Mouse (Mus musculus): ENCODE data around the gene Rnf10. TPM values are rescaled to one million over a fixed set of nuclear protein-coding genes. Genes with fewer than 3 reads are reported as not detected.

Gene Rnf10
- polyA plus RNA-seq, 1 experiment from 2014 or later = 132 TPM

GRCm38 (mm10) chr5:115220931-115221640, 51.6 kb downstream of the Rnf10 start:
- peaks cover 21% of the 10 kb centered on the region for H3K4me1 ChIP-seq
- H3K36me3 ChIP-seq (replicated peaks) = no peaks in the 10 kb centered on the region
- H3K9me3 ChIP-seq = peaks cover 7% of the 10 kb centered on the region; the same call in 1 of the 2 replicates
- H3K4me3 ChIP-seq = no peak overlapping the region
- 45% methylated on average over 13 of the region's 13 CpGs for WGBS
- peaks cover 38% of the 10 kb centered on the region for H3K27me3 ChIP-seq (ENCODE audit: poor library complexity, severe bottlenecking)
- H3K27ac ChIP-seq = no peak overlapping the region
- no peak for DNase-seq (ENCODE audit: extremely low spot score, low spot score)

- Histone ChIP-seq H3K9me3 (peaks cover 7% of the 10 kb centered on the region; the same call in 1 of the 2 replicates), H3K4me1 (peaks cover 28% of the 10 kb centered on the region), H3K27ac (no peak overlapping the region), H3K4me3 (no peak overlapping the region), H3K27me3 (ENCODE audit: poor library complexity, severe bottlenecking) (peaks cover 67% of the 10 kb centered on the region), H3K36me3 (replicated peaks) (no peaks in the 10 kb centered on the region)
- WGBS = 93% methylated on average over 12 of the region's 12 CpGs
- no peak for DNase-seq (ENCODE audit: extremely low spot score, low spot score)
These were observed 54.7 kb downstream of the Rnf10 start for GRCm38 (mm10) chr5:115217998-115218397.

GRCm38 (mm10) chr5:115215273-115216185, 57.2 kb downstream of the Rnf10 start:
- peak overlapping the region; percentile 81 for H3K27ac ChIP-seq
- peaks cover 73% of the 10 kb centered on the region for H3K27me3 ChIP-seq (ENCODE audit: poor library complexity, severe bottlenecking)
- peaks cover 16% of the 10 kb centered on the region for H3K4me1 ChIP-seq
- DNase-seq (ENCODE audit: extremely low spot score, low spot score) = no peak
- H3K9me3 ChIP-seq = 0 out of 2 replicates have a peak, but pooled peaks cover 4% of the 10 kb centered on the region
- WGBS = 11% methylated on average over 27 of the region's 27 CpGs
- H3K36me3 ChIP-seq (replicated peaks) = no peaks in the 10 kb centered on the region
- peak overlapping the region; percentile 58 for H3K4me3 ChIP-seq

GRCm38 (mm10) chr5:115214864-115215263, 57.8 kb downstream of the Rnf10 start:
- H3K4me1 ChIP-seq = peaks cover 16% of the 10 kb centered on the region
- 0 out of 2 replicates have a peak, but pooled peaks cover 4% of the 10 kb centered on the region for H3K9me3 ChIP-seq
- H3K36me3 ChIP-seq (replicated peaks) = no peaks in the 10 kb centered on the region
- peak overlapping the region; percentile 81 for H3K27ac ChIP-seq
- H3K27me3 ChIP-seq (ENCODE audit: poor library complexity, severe bottlenecking) = peaks cover 71% of the 10 kb centered on the region
- peak; percentile 51 for DNase-seq (ENCODE audit: extremely low spot score, low spot score)
- peak overlapping the region; percentile 58 for H3K4me3 ChIP-seq
- WGBS = 1% methylated on average over 17 of the region's 17 CpGs

GRCm38 (mm10) chr5:115212861-115213260, 59.8 kb downstream of the Rnf10 start:
- no peak for DNase-seq (ENCODE audit: extremely low spot score, low spot score)
- WGBS = 70% methylated on average over 4 of the region's 4 CpGs

GRCm38 (mm10) chr5:115212451-115212850, 60.2 kb downstream of the Rnf10 start:
- Histone ChIP-seq H3K27ac (no peak overlapping the region), H3K27me3 (ENCODE audit: poor library complexity, severe bottlenecking) (peaks cover 59% of the 10 kb centered on the region), H3K4me1 (peaks cover 22% of the 10 kb centered on the region), H3K4me3 (no peak overlapping the region), H3K36me3 (replicated peaks) (no peaks in the 10 kb centered on the region), H3K9me3 (no peaks in the 10 kb centered on the region)
- WGBS = 83% methylated on average over 9 of the region's 9 CpGs
- DNase-seq (ENCODE audit: extremely low spot score, low spot score) = no peak

More at GRCm38 (mm10) chr5:115212861-115213260, 59.8 kb downstream of the Rnf10 start:
- H3K4me3 ChIP-seq = no peak overlapping the region
- no peak overlapping the region for H3K27ac ChIP-seq
- peaks cover 22% of the 10 kb centered on the region for H3K4me1 ChIP-seq
- H3K36me3 ChIP-seq (replicated peaks) = no peaks in the 10 kb centered on the region
- no peaks in the 10 kb centered on the region for H3K9me3 ChIP-seq
- H3K27me3 ChIP-seq (ENCODE audit: poor library complexity, severe bottlenecking) = peaks cover 58% of the 10 kb centered on the region

- peaks cover 60% of the 10 kb centered on the region for H3K27me3 ChIP-seq (ENCODE audit: poor library complexity, severe bottlenecking)
- DNase-seq (ENCODE audit: extremely low spot score, low spot score) = peak; percentile 49
- WGBS = 6% methylated on average over 1 of the region's 1 CpGs
These were observed 62.3 kb downstream of the Rnf10 start for GRCm38 (mm10) chr5:115210380-115210779.

GRCm38 (mm10) chr5:115208601-115209000, 64.1 kb downstream of the Rnf10 start:
- Histone ChIP-seq H3K36me3 (replicated peaks) (no peaks in the 10 kb centered on the region), H3K9me3 (no peaks in the 10 kb centered on the region), H3K27me3 (ENCODE audit: poor library complexity, severe bottlenecking) (peaks cover 61% of the 10 kb centered on the region), H3K4me1 (peaks cover 28% of the 10 kb centered on the region), H3K4me3 (no peak overlapping the region), H3K27ac (no peak overlapping the region)
- WGBS = 65% methylated on average over 5 of the region's 5 CpGs
- no peak for DNase-seq (ENCODE audit: extremely low spot score, low spot score)

More at GRCm38 (mm10) chr5:115210380-115210779, 62.3 kb downstream of the Rnf10 start:
- no peak overlapping the region for H3K27ac ChIP-seq
- H3K4me1 ChIP-seq = peaks cover 19% of the 10 kb centered on the region
- H3K4me3 ChIP-seq = no peak overlapping the region
- no peaks in the 10 kb centered on the region for H3K9me3 ChIP-seq
- no peaks in the 10 kb centered on the region for H3K36me3 ChIP-seq (replicated peaks)

- no peak overlapping the region for H3K4me3 ChIP-seq
- H3K27ac ChIP-seq = no peak overlapping the region
- H3K27me3 ChIP-seq (ENCODE audit: poor library complexity, severe bottlenecking) = peaks cover 62% of the 10 kb centered on the region
- peaks cover 29% of the 10 kb centered on the region for H3K4me1 ChIP-seq
- WGBS = 11% methylated on average over 9 of the region's 16 CpGs
- no peaks in the 10 kb centered on the region for H3K9me3 ChIP-seq
- no peaks in the 10 kb centered on the region for H3K36me3 ChIP-seq (replicated peaks)
- no peak for DNase-seq (ENCODE audit: extremely low spot score, low spot score)
These were observed 64.8 kb downstream of the Rnf10 start for GRCm38 (mm10) chr5:115207892-115208291.

GRCm38 (mm10) chr5:115207244-115207643, 65.5 kb downstream of the Rnf10 start:
- H3K27me3 ChIP-seq (ENCODE audit: poor library complexity, severe bottlenecking) = peaks cover 61% of the 10 kb centered on the region
- H3K4me3 ChIP-seq = no peak overlapping the region
- no peaks in the 10 kb centered on the region for H3K36me3 ChIP-seq (replicated peaks)
- peaks cover 29% of the 10 kb centered on the region for H3K4me1 ChIP-seq
- WGBS = 58% methylated on average over 5 of the region's 5 CpGs
- no peaks in the 10 kb centered on the region for H3K9me3 ChIP-seq
- no peak overlapping the region for H3K27ac ChIP-seq
- no peak for DNase-seq (ENCODE audit: extremely low spot score, low spot score)

GRCm38 (mm10) chr5:115204562-115205311, 68.0 kb downstream of the Rnf10 start:
- no peaks in the 10 kb centered on the region for H3K36me3 ChIP-seq (replicated peaks)
- peak overlapping the region; percentile 81 for H3K27ac ChIP-seq
- WGBS = 4% methylated on average over 31 of the region's 31 CpGs
- H3K27me3 ChIP-seq (ENCODE audit: poor library complexity, severe bottlenecking) = peaks cover 53% of the 10 kb centered on the region
- peak overlapping the region; percentile 43 for H3K4me3 ChIP-seq
- peak; percentile 64 for DNase-seq (ENCODE audit: extremely low spot score, low spot score)
- H3K9me3 ChIP-seq = no peaks in the 10 kb centered on the region
- H3K4me1 ChIP-seq = peaks cover 29% of the 10 kb centered on the region
